In the genomic region with DNA sequence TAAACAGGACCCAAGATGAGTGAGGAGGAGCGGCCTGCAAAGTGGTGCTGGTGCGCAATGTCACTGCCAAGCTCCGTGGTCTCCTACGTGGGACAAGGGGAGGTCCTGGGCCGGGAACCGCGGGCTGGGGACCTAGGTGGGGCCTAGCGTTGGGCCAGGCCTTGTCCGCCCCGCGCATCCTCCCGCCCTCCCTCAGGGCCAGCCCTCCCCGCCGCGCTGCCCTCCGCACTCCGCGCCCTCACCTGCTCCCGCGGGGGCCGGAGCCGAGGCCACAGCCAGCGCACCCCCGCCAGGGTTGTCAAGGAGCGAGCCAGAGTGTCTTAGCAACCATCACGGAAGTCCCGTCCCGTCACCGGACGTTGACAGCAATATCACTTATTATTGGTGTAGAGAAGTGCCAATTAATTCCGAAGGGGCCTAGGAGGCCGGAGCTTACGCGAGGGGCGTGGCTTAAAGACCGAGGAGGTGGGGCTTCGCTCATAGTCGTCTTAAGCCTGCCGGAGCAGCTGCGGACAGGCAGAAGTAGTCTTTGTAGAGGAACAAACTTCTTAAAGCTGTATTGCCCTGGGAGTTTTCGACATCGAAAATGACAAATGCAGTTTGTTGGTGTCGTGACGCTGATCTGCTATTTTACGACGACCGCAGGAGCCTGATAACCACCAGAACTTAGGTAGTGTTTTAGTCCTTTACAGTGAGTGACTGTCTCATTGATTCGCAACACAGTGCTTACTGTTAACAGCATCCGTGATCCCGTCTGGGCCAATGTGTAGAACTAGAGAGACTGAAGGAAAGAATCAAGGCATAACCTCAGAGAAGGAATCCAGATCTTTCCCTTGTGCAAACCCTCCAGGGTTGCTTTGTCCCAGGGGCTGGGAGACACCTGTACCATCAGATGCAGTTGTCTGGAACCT, we compare ENCODE assay signal across 7 mouse cellular contexts. TPM values are rescaled to one million over a fixed set of nuclear protein-coding genes. Genes with fewer than 3 reads are reported as not detected.
DNase-seq lines count a peak whose midpoint lies in the region; ATAC-seq lines count a peak whose summit lies in the region.

No protein-coding gene starts in this region.

- H3K4me3 ChIP-seq in intestine, embryonic 16.5 days (ENCODE audit: low read length) = peak overlapping the region; percentile 89
- H3K4me3 ChIP-seq in midbrain, embryonic 11.5 days (ENCODE audit: low read depth, low read length) = peak overlapping the region; percentile 89

- H3K27me3 ChIP-seq in intestine, embryonic 16.5 days (replicated peaks; ENCODE audit: control insufficient read depth, insufficient read depth, low read length) = no peaks in the 10 kb centered on the region
- H3K27me3 ChIP-seq in midbrain, embryonic 11.5 days (ENCODE audit: control insufficient read depth, insufficient read depth, low read length) = no peaks in the 10 kb centered on the region

- intact Hi-C loops in left cerebral cortex, postnatal 36 days (cut with DNase I) = no loop called here

- peak overlapping the region; percentile 68 for H3K27ac ChIP-seq in intestine, embryonic 16.5 days (ENCODE audit: low read length)
- H3K27ac ChIP-seq in midbrain, embryonic 11.5 days (ENCODE audit: low read depth, low read length) = peak overlapping the region; percentile 32

- peaks cover 12% of the 10 kb centered on the region for H3K4me1 ChIP-seq in intestine, embryonic 16.5 days (ENCODE audit: control insufficient read depth, insufficient read depth, low read length)
- peaks cover 16% of the 10 kb centered on the region; the same call in 1 of the 2 replicates for H3K4me1 ChIP-seq in midbrain, embryonic 11.5 days (ENCODE audit: control insufficient read depth, insufficient read depth, low read length)

- H3K9me3 ChIP-seq in intestine, embryonic 16.5 days (ENCODE audit: control insufficient read depth, low read length) = no peaks in the 10 kb centered on the region
- no peaks in the 10 kb centered on the region for H3K9me3 ChIP-seq in midbrain, embryonic 11.5 days (ENCODE audit: control insufficient read depth, low read length)

- H3K9ac ChIP-seq in intestine, embryonic 16.5 days (ENCODE audit: low read depth, low read length) = peak overlapping the region; percentile 87
- peak overlapping the region; percentile 85 for H3K9ac ChIP-seq in midbrain, embryonic 11.5 days (ENCODE audit: low read length)

- no peaks in the 10 kb centered on the region for H3K36me3 ChIP-seq in intestine, embryonic 16.5 days (ENCODE audit: control insufficient read depth, insufficient read depth, low read length)
- H3K36me3 ChIP-seq in midbrain, embryonic 11.5 days (ENCODE audit: control insufficient read depth, insufficient read depth, low read length) = no peaks in the 10 kb centered on the region

- under 1% methylated on average over 50 of the region's 50 CpGs for WGBS in intestine, embryonic 16.5 days
- under 1% methylated on average over 44 of the region's 50 CpGs for WGBS in midbrain, embryonic 11.5 days

- H3K4me2 ChIP-seq in intestine, embryonic 16.5 days (ENCODE audit: low read depth, low read length) = peak overlapping the region; percentile 75
- H3K4me2 ChIP-seq in midbrain, embryonic 11.5 days = peak overlapping the region; percentile 87

- peak; percentile 99 for ATAC-seq in intestine, embryonic 16.5 days
- ATAC-seq in midbrain, embryonic 11.5 days (ENCODE audit: low FRiP score) = peak; percentile 99

- DNase-seq in adrenal gland, adult 8-10 months = peak; percentile 95
- peak; percentile 93 for DNase-seq in embryo, embryonic 9.5 days (ENCODE audit: extremely low spot score)
- DNase-seq in gastrocnemius, postnatal 4 days (ENCODE audit: low spot score in 2 of 2) = peak; percentile 79 to 96
- peak; percentile 91 to 95 for DNase-seq in left cerebral cortex, postnatal 36 days (ENCODE audit: low spot score in 2 of 2)
- DNase-seq in midbrain, embryonic 11.5 days (ENCODE audit: low spot score, missing footprints) = peak; percentile 99
- peak; percentile 99 for DNase-seq in skeletal muscle tissue, adult 2 months (ENCODE audit: low read depth, low spot score)

RNA-seq across cellular contexts. Expression of gene Dnal4, which starts 3.3 kb away (rescaled TPM):
- total RNA-seq in adrenal gland, adult 8-10 months (2022) = 10 to 100 TPM; 22.0 to 27.1 (median 23.5) TPM
- 10 to 100 TPM; 19.0 to 19.2 TPM for total RNA-seq in gastrocnemius, postnatal 4 days (2021)
- polyA plus RNA-seq in intestine, embryonic 16.5 days (2015; fragmentation: Nextera tagmentation; extraction: Ambion mirVana) = 38.8 and 43.0 TPM in 2 replicates
- total RNA-seq in left cerebral cortex, postnatal 36 days (2021) = 10 to 100 TPM; 50.7 to 51.3 TPM
- 62.9 and 72.1 TPM in 2 replicates for polyA plus RNA-seq in midbrain, embryonic 11.5 days (2014; fragmentation: Nextera tagmentation; extraction: Ambion mirVana)

RNA-seq across cellular contexts. Expression of gene Nptxr, which starts 30.2 kb away (rescaled TPM):
- total RNA-seq in adrenal gland, adult 8-10 months (2022) = 10 to 100 TPM in 2 of 4 experiments, 1 to 10 TPM in 2; 6.4 to 11.9 (median 9.4) TPM
- total RNA-seq in gastrocnemius, postnatal 4 days (2021) = 1 to 10 TPM; 7.7 to 8.2 TPM
- polyA plus RNA-seq in intestine, embryonic 16.5 days (2015; fragmentation: Nextera tagmentation; extraction: Ambion mirVana) = 1.3 and 1.8 TPM in 2 replicates
- 100 to 1,000 TPM; 800 to 830 TPM for total RNA-seq in left cerebral cortex, postnatal 36 days (2021)
- polyA plus RNA-seq in midbrain, embryonic 11.5 days (2014; fragmentation: Nextera tagmentation; extraction: Ambion mirVana) = 1.3 and 2.1 TPM in 2 replicates

RNA-seq across cellular contexts. Expression of gene Sun2, which starts 32.0 kb away (rescaled TPM):
- total RNA-seq in adrenal gland, adult 8-10 months (2022) = 10 to 100 TPM; 48.3 to 71.4 (median 53.9) TPM
- total RNA-seq in gastrocnemius, postnatal 4 days (2021) = 10 to 100 TPM; 60.4 to 61.3 TPM
- 2.8 and 3.3 TPM in 2 replicates for polyA plus RNA-seq in intestine, embryonic 16.5 days (2015; fragmentation: Nextera tagmentation; extraction: Ambion mirVana)
- 10 to 100 TPM; 43.2 to 47.5 TPM for total RNA-seq in left cerebral cortex, postnatal 36 days (2021)
- polyA plus RNA-seq in midbrain, embryonic 11.5 days (2014; fragmentation: Nextera tagmentation; extraction: Ambion mirVana) = 3.0 and 4.2 TPM in 2 replicates

RNA-seq across cellular contexts. Expression of gene Npcd, which starts 59.7 kb away (rescaled TPM):
- total RNA-seq in adrenal gland, adult 8-10 months (2022) = 1 to 10 TPM in 3 of 4 experiments, not detected in 1; 1.1 to 2.4 (median 1.6) TPM
- total RNA-seq in gastrocnemius, postnatal 4 days (2021) = 1 to 10 TPM; 1.3 to 1.5 TPM
- not detected in 2 replicates for polyA plus RNA-seq in intestine, embryonic 16.5 days (2015; fragmentation: Nextera tagmentation; extraction: Ambion mirVana)
- 10 to 100 TPM; 17.3 to 19.1 TPM for total RNA-seq in left cerebral cortex, postnatal 36 days (2021)
- polyA plus RNA-seq in midbrain, embryonic 11.5 days (2014; fragmentation: Nextera tagmentation; extraction: Ambion mirVana) = 0.86 TPM in 1 of 2 replicates, not detected in the other

Comparison
In these comparisons a context has a peak if more than half of its experiments do, and no peak if none do; other contexts are left out.
1. Peak in every context shown above with its lines: DNase-seq, ATAC-seq, H3K4me3 ChIP-seq and H3K27ac ChIP-seq.
2. RNA of gene Nptxr, which starts 30.2 kb away (total RNA-seq): 800 to 830 TPM in left cerebral cortex, postnatal 36 days; 6.4 to 11.9 TPM in adrenal gland, adult 8-10 months and 7.7 to 8.2 TPM in gastrocnemius, postnatal 4 days; every median in the first group is over 10 times any median in the second.